Comparison of ENCODE assay signal across 8 mouse cellular contexts in genomic region chr3:38884919-38885418, GRCm38 (mm10). TPM values are rescaled to one million over a fixed set of nuclear protein-coding genes. Genes with fewer than 3 reads are reported as not detected.
DNase-seq lines count a peak whose midpoint lies in the region; ATAC-seq and TF ChIP-seq lines count a peak whose summit lies in the region.

No protein-coding gene starts in this region.

- H3K27me3 ChIP-seq in heart, embryonic 11.5 days (ENCODE audit: control insufficient read depth, insufficient read depth, low read length) = peaks cover 8% of the 10 kb centered on the region
- peaks cover 5% of the 10 kb centered on the region; the same call in 1 of the 2 replicates for H3K27me3 ChIP-seq in ES-Bruce4 (ENCODE audit: control insufficient read depth, insufficient read depth, low read length, poor library complexity, severe bottlenecking)
- no peaks in the 10 kb centered on the region; the same call in 1 of the 2 replicates for H3K27me3 ChIP-seq in heart, embryonic 15.5 days
- H3K27me3 ChIP-seq in limb, embryonic 14.5 days (ENCODE audit: control insufficient read depth, insufficient read depth, low read length) = no peaks in the 10 kb centered on the region

- H3K36me3 ChIP-seq in heart, embryonic 11.5 days (ENCODE audit: control insufficient read depth, insufficient read depth, low read length) = 0 out of 2 replicates have a peak, but pooled peaks cover 3% of the 10 kb centered on the region
- H3K36me3 ChIP-seq in ES-Bruce4 (ENCODE audit: control insufficient read depth, insufficient read depth, low read length, poor library complexity, severe bottlenecking) = no peaks in the 10 kb centered on the region
- no peaks in the 10 kb centered on the region for H3K36me3 ChIP-seq in heart, embryonic 15.5 days
- peaks cover 16% of the 10 kb centered on the region for H3K36me3 ChIP-seq in limb, embryonic 14.5 days (ENCODE audit: control insufficient read depth, insufficient read depth, low read length)

- H3K4me1 ChIP-seq in heart, embryonic 11.5 days (ENCODE audit: control insufficient read depth, insufficient read depth, low read length) = peaks cover 8% of the 10 kb centered on the region
- no peaks in the 10 kb centered on the region for H3K4me1 ChIP-seq in ES-Bruce4 (ENCODE audit: control insufficient read depth, insufficient read depth, low read length)
- peaks cover 31% of the 10 kb centered on the region for H3K4me1 ChIP-seq in heart, embryonic 15.5 days (replicated peaks)
- peaks cover 15% of the 10 kb centered on the region for H3K4me1 ChIP-seq in limb, embryonic 14.5 days (ENCODE audit: control insufficient read depth, insufficient read depth, low read length)

- H3K4me3 ChIP-seq in heart, embryonic 11.5 days (ENCODE audit: low read depth, low read length) = peak overlapping the region; percentile 84
- H3K4me3 ChIP-seq in ES-Bruce4 (ENCODE audit: low read depth, low read length) = peak overlapping the region; percentile 80
- H3K4me3 ChIP-seq in heart, embryonic 15.5 days = peak overlapping the region; percentile 86
- peak overlapping the region; percentile 87 for H3K4me3 ChIP-seq in limb, embryonic 14.5 days (replicated peaks; ENCODE audit: low read length)

- TF ChIP-seq POLR2A in ES-Bruce4 (IDR thresholded peaks at IDR 0.05; ENCODE audit: insufficient read depth, low read length) = no peak
- TF ChIP-seq POLR2A in limb, embryonic 14.5 days (IDR thresholded peaks at IDR 0.05; ENCODE audit: borderline replicate concordance, extremely low read depth, insufficient read depth, insufficient read length) = 0 out of 2 replicates have a peak, but pooled peaks have one; percentile 25

- WGBS in heart, embryonic 11.5 days (ENCODE audit: insufficient replicate concordance) = under 1% methylated on average over 24 of the region's 24 CpGs
- WGBS in heart, embryonic 15.5 days = under 1% methylated on average over 24 of the region's 24 CpGs
- WGBS in limb, embryonic 14.5 days = 0% methylated on average over 24 of the region's 24 CpGs

- H3K27ac ChIP-seq in heart, embryonic 11.5 days (ENCODE audit: low read depth, low read length) = peak overlapping the region; percentile 91
- H3K27ac ChIP-seq in ES-Bruce4 (ENCODE audit: insufficient read depth, low read length) = no peak overlapping the region
- peak overlapping the region; percentile 94 for H3K27ac ChIP-seq in heart, embryonic 15.5 days
- H3K27ac ChIP-seq in limb, embryonic 14.5 days (replicated peaks; ENCODE audit: low read depth, low read length) = peak overlapping the region; percentile 98

- H3K9ac ChIP-seq in heart, embryonic 11.5 days (ENCODE audit: low read depth, low read length) = peak overlapping the region; percentile 79
- 0 out of 2 replicates have a peak overlapping the region, but pooled peaks have one; percentile 8 for H3K9ac ChIP-seq in ES-Bruce4 (ENCODE audit: low read depth, poor library complexity, severe bottlenecking)
- H3K9ac ChIP-seq in heart, embryonic 15.5 days = peak overlapping the region; percentile 75
- peak overlapping the region; percentile 92 for H3K9ac ChIP-seq in limb, embryonic 14.5 days (ENCODE audit: low read depth, low read length, severe bottlenecking)

- TF ChIP-seq CTCF in ES-Bruce4 (IDR thresholded peaks at IDR 0.05; ENCODE audit: low read depth, low read length) = no peak

- intact Hi-C loops in heart, postnatal 10 days (cut with DNase I) = loop anchor here (1.0 to 10.0 kb wide), 12 partner anchors 37 to 1506 kb away; no protein-coding TSS in a partner anchor

- no peak for TF ChIP-seq EP300 in ES-Bruce4 (IDR thresholded peaks at IDR 0.05; ENCODE audit: insufficient read depth, low read depth, low read length)

- 0 out of 2 replicates have a peak, but pooled peaks have one; percentile 5 for ATAC-seq in heart, embryonic 11.5 days (replicated peaks; ENCODE audit: insufficient number of reproducible peaks, low FRiP score, low TSS enrichment)
- ATAC-seq in heart, embryonic 15.5 days (replicated peaks; ENCODE audit: insufficient number of reproducible peaks, insufficient read depth, low FRiP score, low read depth) = no peak
- peak; percentile 69 for ATAC-seq in limb, embryonic 14.5 days (ENCODE audit: low FRiP score, low read depth)

- H3K9me3 ChIP-seq in heart, embryonic 11.5 days (replicated peaks; ENCODE audit: control insufficient read depth, low read length) = no peaks in the 10 kb centered on the region
- no peaks in the 10 kb centered on the region for H3K9me3 ChIP-seq in ES-Bruce4 (replicated peaks; ENCODE audit: control insufficient read depth, insufficient read depth, low read length, poor library complexity, severe bottlenecking)
- H3K9me3 ChIP-seq in heart, embryonic 15.5 days (replicated peaks) = no peaks in the 10 kb centered on the region
- no peaks in the 10 kb centered on the region for H3K9me3 ChIP-seq in limb, embryonic 14.5 days (ENCODE audit: control insufficient read depth, low read length)

- peak overlapping the region; percentile 98 for H3K4me2 ChIP-seq in heart, embryonic 11.5 days
- peak overlapping the region; percentile 89 for H3K4me2 ChIP-seq in heart, embryonic 15.5 days
- peak overlapping the region; percentile 90 for H3K4me2 ChIP-seq in limb, embryonic 14.5 days (replicated peaks; ENCODE audit: low read depth, low read length, severe bottlenecking)

- no peak for DNase-seq in heart, postnatal 10 days
- peak; percentile 86 for DNase-seq in embryo, embryonic 10 days (ENCODE audit: low spot score)
- DNase-seq in limb, embryonic 14.5 days (ENCODE audit: low spot score) = peak; percentile 87
- DNase-seq in retina, embryonic 14.5 days (ENCODE audit: low spot score) = peak; percentile 85
- DNase-seq in spleen, postnatal 36 days (ENCODE audit: low spot score in 2 of 2) = no peak

RNA-seq across cellular contexts. Expression of gene Fat4, which starts 1.8 kb away (rescaled TPM):
- polyA plus RNA-seq in heart, embryonic 11.5 days (2014; fragmentation: Nextera tagmentation; extraction: Ambion mirVana) = 4.7 and 5.3 TPM in 2 replicates
- 10 to 100 TPM; 17.1 to 20.0 TPM for total RNA-seq in heart, postnatal 10 days (2021)
- 0.13 and 0.15 TPM in 2 replicates for polyA plus RNA-seq in ES-Bruce4 (2011; ENCODE audit: insufficient read depth, insufficient read length, low read depth, missing spikeins)
- 2.4 and 3.5 TPM in 2 replicates for polyA plus RNA-seq in heart, embryonic 15.5 days (2015; fragmentation: Nextera tagmentation; extraction: Ambion mirVana)
- polyA plus RNA-seq in limb, embryonic 14.5 days (2012; rRNA removed) = 23.9 and 27.9 TPM in 2 replicates
- polyA plus RNA-seq in limb, embryonic 14.5 days (2014; fragmentation: Nextera tagmentation; extraction: Ambion mirVana) = 22.8 and 25.4 TPM in 2 replicates

Comparison
In these comparisons a context has a peak if more than half of its experiments do, and no peak if none do; other contexts are left out.
1. H3K9ac ChIP-seq: peak in every context shown above with its lines; median percentile 92 in limb, embryonic 14.5 days; 79 in heart, embryonic 11.5 days; 75 in heart, embryonic 15.5 days; 8 in ES-Bruce4.
2. DNase-seq: peak in embryo, embryonic 10 days (single experiment), limb, embryonic 14.5 days (single experiment) and retina, embryonic 14.5 days (single experiment); none in heart, postnatal 10 days (0 of 2) and spleen, postnatal 36 days (0 of 2).
3. Peak in every context shown above with its lines, with median percentiles within 50 percentile points of each other: H3K4me2 ChIP-seq and H3K4me3 ChIP-seq.